Mouse (Mus musculus) cerebellum, adult (tissue): ENCODE measurements around the gene Galns.

Source experiments
- ATAC-seq: cut with Nextera tagmentation; 2 replicates; pipeline ENCODE4 v1.9.2; 2017; ENCODE audit warnings: mild to moderate bottlenecking, moderate library complexity, mixed read lengths; ENCODE audit not compliant: insufficient number of reproducible peaks, low FRiP score, low TSS enrichment

Galns gene

GRCm38 (mm10) chr8:122547815-122548214, 63.4 kb downstream of the Galns start:
- ATAC-seq: no peak

- no peak for ATAC-seq
These were observed 64.3 kb downstream of the Galns start for GRCm38 (mm10) chr8:122546811-122547453.

DNA sequence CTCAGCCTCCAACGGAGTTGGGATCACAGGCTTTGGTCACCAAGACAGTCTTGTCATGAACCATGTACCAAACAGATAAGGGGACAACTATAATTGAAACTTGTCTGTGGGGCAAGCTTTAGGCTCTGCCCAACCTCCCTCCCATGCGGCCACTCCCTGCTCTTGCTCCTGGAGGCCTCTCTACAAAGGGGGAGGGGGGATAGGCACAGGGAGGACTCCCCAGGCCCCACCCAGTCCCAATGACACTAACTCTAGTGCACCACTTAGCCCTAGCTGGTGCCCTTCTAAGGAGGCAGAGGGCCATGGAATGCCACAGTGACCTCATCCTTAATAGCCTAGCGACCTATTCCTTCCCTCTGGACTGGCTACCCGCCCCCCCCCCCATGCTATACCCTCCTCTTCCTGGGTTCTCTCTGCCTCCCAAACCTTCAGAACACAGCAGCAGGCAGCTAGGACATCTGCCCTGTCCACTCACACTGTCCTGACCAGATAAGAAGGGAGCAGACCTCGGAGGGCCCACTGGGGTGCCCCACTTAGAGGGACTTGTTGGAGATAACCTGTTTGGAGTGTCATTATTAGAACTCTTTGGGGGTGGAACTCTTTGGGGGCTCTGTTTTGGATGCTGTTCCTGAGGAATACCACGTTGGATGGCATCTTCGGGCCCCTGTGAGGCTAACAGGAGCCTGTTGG, 65.1 kb downstream of the Galns start:
- ATAC-seq: no peak

DNA sequence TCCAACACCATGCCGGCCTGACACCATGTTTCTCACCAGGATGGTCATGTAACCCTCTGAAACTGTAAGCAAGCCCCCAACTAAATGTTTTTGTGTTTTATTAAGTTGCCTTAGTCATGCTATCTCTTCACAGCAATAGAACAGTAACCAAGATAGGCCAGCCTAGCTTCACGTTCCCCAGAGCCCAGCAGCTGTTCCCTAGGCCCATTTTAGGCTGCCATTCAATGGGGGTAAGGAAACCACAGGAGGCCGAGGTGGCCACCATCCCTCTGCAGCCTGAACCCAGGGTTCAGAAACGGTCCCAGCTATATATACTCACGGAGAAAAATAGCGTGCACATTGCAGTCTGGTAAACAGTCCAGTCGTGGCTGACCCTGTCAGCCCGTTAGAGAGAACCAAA, 67.1 kb downstream of the Galns start:
- no peak for ATAC-seq

DNA sequence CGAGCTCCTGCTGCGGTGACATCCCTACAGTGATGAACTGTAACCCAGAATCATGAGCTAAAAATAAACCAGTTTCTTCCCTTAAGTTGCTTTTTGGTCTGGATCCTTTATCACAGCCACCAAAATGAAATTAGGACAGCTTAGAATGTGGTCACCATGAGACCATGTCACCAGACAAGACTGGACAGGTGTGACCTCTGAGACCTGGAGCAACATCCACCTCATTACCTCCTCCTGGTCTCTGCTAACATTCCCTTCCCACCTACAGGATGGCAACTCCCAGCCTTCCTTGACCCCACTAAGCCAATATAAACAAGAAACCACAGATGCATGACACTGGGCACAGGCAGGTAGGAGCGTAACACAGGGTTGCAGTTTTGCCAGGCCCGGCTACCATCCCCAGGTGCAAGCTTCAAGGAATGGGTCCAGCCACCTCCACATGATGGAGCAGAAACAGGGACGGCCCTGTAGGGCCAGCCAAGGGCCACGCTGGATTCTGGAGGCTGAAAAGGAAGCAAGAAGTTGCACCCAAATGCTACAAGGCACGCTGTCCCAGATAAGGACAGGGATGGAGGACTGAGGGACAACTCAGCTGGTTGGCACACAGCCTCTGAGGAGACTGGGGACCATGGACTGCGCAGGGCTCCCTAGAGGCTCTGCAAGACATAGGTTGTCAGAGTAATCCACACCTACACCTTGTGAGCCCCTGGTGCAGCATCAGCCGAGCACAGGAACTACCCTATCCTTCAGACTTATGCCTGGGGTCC, 72.8 kb downstream of the Galns start:
- no peak for ATAC-seq

GRCm38 (mm10) chr8:122537812-122538211, 73.5 kb downstream of the Galns start:
- no peak for ATAC-seq

DNA sequence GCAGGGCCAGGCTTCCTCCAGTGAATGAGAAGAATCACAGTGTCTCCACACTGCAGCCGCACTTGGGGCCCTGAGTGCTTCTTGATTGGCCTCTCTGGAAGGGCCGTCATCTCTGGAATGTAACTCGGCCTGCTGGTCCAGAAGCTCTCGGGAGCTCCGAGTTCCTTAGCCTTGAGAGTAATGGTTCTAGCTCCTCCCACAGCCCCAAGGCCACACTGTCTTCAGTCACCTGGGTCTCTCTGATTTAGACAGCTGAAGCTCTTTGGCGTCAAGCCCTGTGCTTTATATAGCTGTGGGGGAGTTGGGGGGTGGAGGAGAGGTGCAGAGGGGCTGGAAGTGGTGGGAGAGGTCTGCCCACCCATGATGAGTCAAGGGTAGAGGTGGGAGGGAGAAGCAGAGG, 74.2 kb downstream of the Galns start:
- ATAC-seq: no peak

DNA sequence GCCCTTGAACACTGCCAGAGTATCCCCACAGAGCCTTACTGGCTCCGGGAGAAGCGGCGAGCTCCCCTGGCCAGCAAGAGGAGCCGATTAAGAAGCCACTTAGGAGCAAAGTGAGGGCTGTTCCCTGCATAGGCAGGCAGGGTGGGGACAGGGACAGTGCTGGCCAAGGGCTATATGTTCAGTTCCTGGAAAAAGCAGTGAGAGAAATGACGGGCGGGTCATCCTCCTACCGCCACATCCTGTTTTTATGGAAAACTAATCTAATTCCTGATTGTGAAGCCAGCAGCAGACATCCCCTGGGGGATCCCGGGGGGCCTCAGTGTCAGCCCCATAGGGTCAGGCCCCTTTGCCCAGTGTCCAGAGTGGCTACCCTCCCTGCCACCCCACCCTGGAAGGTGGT, 80.0 kb downstream of the Galns start:
- no peak for ATAC-seq

- no peak for ATAC-seq
These were observed 82.1 kb downstream of the Galns start for GRCm38 (mm10) chr8:122529159-122529558.
